In genomic region chr11:69654760-69655159, GRCm38 (mm10) we compare ENCODE assay signal across 10 mouse cellular contexts. TPM values are rescaled to one million over a fixed set of nuclear protein-coding genes. Genes with fewer than 3 reads are reported as not detected.
DNase-seq lines count a peak whose midpoint lies in the region; ATAC-seq and TF ChIP-seq lines count a peak whose summit lies in the region.
"Had no signal": no experiment of that assay in that cellular context is flagged by ENCODE, and none has a peak within 500 bp of the region (broad histone marks: within the 10 kb centered on the region; RNA-seq: fewer than 3 reads in every experiment).

No protein-coding gene starts in this region.

- no peak overlapping the region for H3K27ac ChIP-seq in cerebellum, adult 2 months (ENCODE audit: insufficient read depth, low read length)
- H3K27ac ChIP-seq in kidney, embryonic 15.5 days = peak overlapping the region; percentile 76
- H3K27ac ChIP-seq in lung, embryonic 16.5 days (ENCODE audit: low read length) = peak overlapping the region; percentile 68

- ATAC-seq in kidney, embryonic 15.5 days (replicated peaks; ENCODE audit: low FRiP score) = no peak
- ATAC-seq in lung, embryonic 16.5 days (ENCODE audit: low read depth) = peak; percentile 53

- no peak overlapping the region for H3K9ac ChIP-seq in kidney, embryonic 15.5 days
- H3K9ac ChIP-seq in lung, embryonic 16.5 days (ENCODE audit: low read length) = no peak overlapping the region; the same call in 1 of the 2 replicates

- TF ChIP-seq CTCF in cerebellum, adult 2 months (IDR thresholded peaks at IDR 0.05; ENCODE audit: borderline replicate concordance, insufficient read depth, low read depth, low read length) = no peak

- no peaks in the 10 kb centered on the region for H3K9me3 ChIP-seq in kidney, embryonic 15.5 days (replicated peaks)
- no peaks in the 10 kb centered on the region for H3K9me3 ChIP-seq in lung, embryonic 16.5 days (ENCODE audit: control insufficient read depth, low read length)

- no peaks in the 10 kb centered on the region for H3K27me3 ChIP-seq in cerebellum, adult 2 months (ENCODE audit: control insufficient read depth, insufficient read depth, low read length)
- H3K27me3 ChIP-seq in kidney, embryonic 15.5 days = no peaks in the 10 kb centered on the region
- no peaks in the 10 kb centered on the region for H3K27me3 ChIP-seq in lung, embryonic 16.5 days (ENCODE audit: control insufficient read depth, insufficient read depth, low read depth, low read length)

- peak; percentile 34 for DNase-seq in cerebellum, adult 9-11 months
- DNase-seq in cerebellum, adult 2 months = no peak
- no peak for DNase-seq in kidney, postnatal 10 days
- DNase-seq in ZHBTc4 (ENCODE audit: low read depth, low spot score) = peak; percentile 88
- DNase-seq in cerebellum, adult 18-20 months = no peak
- no peak for DNase-seq in frontal cortex, postnatal 36 days (ENCODE audit: low spot score in 2 of 2)
- DNase-seq: kidney, adult 11 months; thymus, adult 18-20 months had no signal

- no peak overlapping the region for H3K4me2 ChIP-seq in kidney, embryonic 15.5 days
- no peak overlapping the region for H3K4me2 ChIP-seq in lung, embryonic 16.5 days (ENCODE audit: low read depth, low read length)

- WGBS in cerebellum, adult 2 months = 55% methylated on average over 9 of the region's 9 CpGs
- WGBS in kidney, embryonic 15.5 days = 32% methylated on average over 9 of the region's 9 CpGs
- 36% methylated on average over 9 of the region's 9 CpGs for WGBS in lung, embryonic 16.5 days

- no peak for TF ChIP-seq POLR2A in cerebellum, adult 2 months (IDR thresholded peaks at IDR 0.05; ENCODE audit: borderline replicate concordance, insufficient read depth, low read length)

- peaks cover 88% of the 10 kb centered on the region for H3K36me3 ChIP-seq in kidney, embryonic 15.5 days
- peaks cover 42% of the 10 kb centered on the region for H3K36me3 ChIP-seq in lung, embryonic 16.5 days (ENCODE audit: control insufficient read depth, insufficient read depth, low read length)

- H3K4me3 ChIP-seq in cerebellum, adult 2 months (replicated peaks; ENCODE audit: insufficient read depth, low read depth, low read length) = no peak overlapping the region
- no peak overlapping the region for H3K4me3 ChIP-seq in kidney, embryonic 15.5 days (replicated peaks)
- H3K4me3 ChIP-seq in lung, embryonic 16.5 days (ENCODE audit: low read length) = no peak overlapping the region

- 0 out of 2 replicates have a peak, but pooled peaks cover 5% of the 10 kb centered on the region for H3K4me1 ChIP-seq in cerebellum, adult 2 months (ENCODE audit: control insufficient read depth, insufficient read depth, low read length)
- peaks cover 32% of the 10 kb centered on the region for H3K4me1 ChIP-seq in kidney, embryonic 15.5 days
- H3K4me1 ChIP-seq in lung, embryonic 16.5 days (replicated peaks; ENCODE audit: control insufficient read depth, insufficient read depth, low read length) = peaks cover 12% of the 10 kb centered on the region

RNA-seq across cellular contexts. Expression of gene Sox15, which starts 0.4 kb away (rescaled TPM):
- polyA plus RNA-seq in cerebellum, adult 2 months (2012; rRNA removed) = not detected in 2 replicates
- polyA plus RNA-seq in kidney, embryonic 15.5 days (2015; fragmentation: Nextera tagmentation; extraction: Ambion mirVana) = 0.18 and 0.19 TPM in 2 replicates
- polyA plus RNA-seq in lung, embryonic 16.5 days (2015; fragmentation: Nextera tagmentation; extraction: Ambion mirVana) = 0.54 TPM in 1 of 2 replicates, not detected in the other

RNA-seq across cellular contexts. Expression of gene Mpdu1, which starts 7.7 kb away (rescaled TPM):
- polyA plus RNA-seq in cerebellum, adult 2 months (2012; rRNA removed) = 115 and 120 TPM in 2 replicates
- polyA plus RNA-seq in kidney, embryonic 15.5 days (2015; fragmentation: Nextera tagmentation; extraction: Ambion mirVana) = 71.8 and 78.0 TPM in 2 replicates
- 65.5 and 71.0 TPM in 2 replicates for polyA plus RNA-seq in lung, embryonic 16.5 days (2015; fragmentation: Nextera tagmentation; extraction: Ambion mirVana)

RNA-seq across cellular contexts. Expression of gene Cd68, which starts 11.2 kb away (rescaled TPM):
- 3.7 and 4.5 TPM in 2 replicates for polyA plus RNA-seq in cerebellum, adult 2 months (2012; rRNA removed)
- 10.0 and 14.1 TPM in 2 replicates for polyA plus RNA-seq in kidney, embryonic 15.5 days (2015; fragmentation: Nextera tagmentation; extraction: Ambion mirVana)
- polyA plus RNA-seq in lung, embryonic 16.5 days (2015; fragmentation: Nextera tagmentation; extraction: Ambion mirVana) = 19.2 and 19.4 TPM in 2 replicates

RNA-seq across cellular contexts. Expression of gene Eif4a1, which starts 17.5 kb away (rescaled TPM):
- polyA plus RNA-seq in cerebellum, adult 2 months (2012; rRNA removed) = 316 and 321 TPM in 2 replicates
- 586 and 589 TPM in 2 replicates for polyA plus RNA-seq in kidney, embryonic 15.5 days (2015; fragmentation: Nextera tagmentation; extraction: Ambion mirVana)
- 539 and 624 TPM in 2 replicates for polyA plus RNA-seq in lung, embryonic 16.5 days (2015; fragmentation: Nextera tagmentation; extraction: Ambion mirVana)

RNA-seq across cellular contexts. Expression of gene Fxr2, which starts 22.0 kb away (rescaled TPM):
- 176 and 183 TPM in 2 replicates for polyA plus RNA-seq in cerebellum, adult 2 months (2012; rRNA removed)
- polyA plus RNA-seq in kidney, embryonic 15.5 days (2015; fragmentation: Nextera tagmentation; extraction: Ambion mirVana) = 29.2 TPM in 2 replicates
- 22.2 and 22.6 TPM in 2 replicates for polyA plus RNA-seq in lung, embryonic 16.5 days (2015; fragmentation: Nextera tagmentation; extraction: Ambion mirVana)

Comparison
In these comparisons a context has a peak if more than half of its experiments do, and no peak if none do; other contexts are left out.
1. DNase-seq: peak in cerebellum, adult 9-11 months (single experiment) and ZHBTc4 (single experiment); none in cerebellum, adult 2 months (0 of 2), kidney, postnatal 10 days (single experiment), cerebellum, adult 18-20 months (0 of 2) and frontal cortex, postnatal 36 days (0 of 2).